Mouse (Mus musculus): ENCODE measurements around the gene Epha6.

GRCm38 (mm10) chr16:59685135-59685534 is 920.2 kb downstream of the Epha6 start:
- TF ChIP-seq CTCF (IDR thresholded peaks at IDR 0.05; ENCODE audit: borderline replicate concordance, insufficient read depth, low read length) (no peak), POLR2A (IDR thresholded peaks at IDR 0.05; ENCODE audit: low read depth, low read length) (no peak)

Data from embryonic fibroblast, embryonic 13.5 days (primary cell).